Mouse (Mus musculus): ENCODE measurements around the gene Slc44a3. TPM values are rescaled to one million over a fixed set of nuclear protein-coding genes. Genes with fewer than 3 reads are reported as not detected.

Slc44a3 gene
- polyA plus RNA-seq, 1 experiment from 2014 or later, result 1.5 TPM

- peaks cover 36 to 89% of the 10 kb centered on the region in 2 experiments for H3K4me1 ChIP-seq (ENCODE audit: control insufficient read depth in 2 of 2, insufficient read depth in 2 of 2, low read length in 2 of 2)
- no peak overlapping the region for H3K9ac ChIP-seq (ENCODE audit: low read length)
- ATAC-seq (ENCODE audit: insufficient number of reproducible peaks, insufficient read depth, low FRiP score, low read depth), result no peak
- H3K4me3 ChIP-seq (ENCODE audit: control insufficient read depth in 1 of 2, insufficient read depth in 1 of 2, low read depth in 1 of 2, low read length in 2 of 2), result no peak overlapping the region
- WGBS, result 75% methylated on average over 12 of the region's 12 CpGs
- H3K27ac ChIP-seq (replicated peaks in 1 of 2; ENCODE audit: control insufficient read depth in 1 of 2, insufficient read depth in 1 of 2, low read depth in 2 of 2, low read length in 2 of 2), result no peak overlapping the region
- H3K27me3 ChIP-seq (ENCODE audit: control insufficient read depth, insufficient read depth, low read length), result no peaks in the 10 kb centered on the region
- no peak overlapping the region for H3K4me2 ChIP-seq (ENCODE audit: low read length)
- peaks cover 22% of the 10 kb centered on the region; the same call in 1 of the 2 replicates for H3K36me3 ChIP-seq (ENCODE audit: control insufficient read depth, insufficient read depth, low read length)
- no peaks in the 10 kb centered on the region for H3K9me3 ChIP-seq (ENCODE audit: control insufficient read depth, low read length)
These were observed 90.7 kb downstream of the Slc44a3 start for GRCm38 (mm10) chr3:121441504-121441903.

GRCm38 (mm10) chr3:121439623-121440161 lies 92.5 kb downstream of the Slc44a3 start:
- Histone ChIP-seq H3K9me3 (ENCODE audit: control insufficient read depth, low read length) (no peaks in the 10 kb centered on the region), H3K27me3 (ENCODE audit: control insufficient read depth, insufficient read depth, low read length) (no peaks in the 10 kb centered on the region), H3K4me2 (ENCODE audit: low read length) (peak overlapping the region; percentile 46), H3K9ac (ENCODE audit: low read length) (0 out of 2 replicates have a peak overlapping the region, but pooled peaks have one; percentile 6), H3K36me3 (ENCODE audit: control insufficient read depth, insufficient read depth, low read length) (peaks cover 26% of the 10 kb centered on the region; the same call in 1 of the 2 replicates), H3K27ac (replicated peaks in 1 of 2; ENCODE audit: control insufficient read depth in 1 of 2, insufficient read depth in 1 of 2, low read depth in 2 of 2, low read length in 2 of 2) (peak overlapping the region; percentile 57 to 71), H3K4me3 (ENCODE audit: control insufficient read depth in 1 of 2, insufficient read depth in 1 of 2, low read depth in 1 of 2, low read length in 2 of 2) (no peak overlapping the region), H3K4me1 (ENCODE audit: control insufficient read depth in 2 of 2, insufficient read depth in 2 of 2, low read length in 2 of 2) (peaks cover 49 to 91% of the 10 kb centered on the region in 2 experiments)
- 24% methylated on average over 11 of the region's 11 CpGs for WGBS
- ATAC-seq (ENCODE audit: insufficient number of reproducible peaks, insufficient read depth, low FRiP score, low read depth), result peak; percentile 84

- H3K27ac ChIP-seq (replicated peaks in 1 of 2; ENCODE audit: control insufficient read depth in 1 of 2, insufficient read depth in 1 of 2, low read depth in 2 of 2, low read length in 2 of 2), result peak overlapping the region; percentile 3 to 29; a peak in 2 of 4 replicates
- H3K4me1 ChIP-seq (ENCODE audit: control insufficient read depth in 2 of 2, insufficient read depth in 2 of 2, low read length in 2 of 2), result peaks cover 60 to 91% of the 10 kb centered on the region in 2 experiments
- peak overlapping the region; percentile 39; the same call in 1 of the 2 replicates for H3K9ac ChIP-seq (ENCODE audit: low read length)
These were observed 94.2 kb downstream of the Slc44a3 start for GRCm38 (mm10) chr3:121437996-121438395.

GRCm38 (mm10) chr3:121437070-121437469 lies 95.1 kb downstream of the Slc44a3 start:
- no peaks in the 10 kb centered on the region for H3K27me3 ChIP-seq (ENCODE audit: control insufficient read depth, insufficient read depth, low read length)
- H3K9me3 ChIP-seq (ENCODE audit: control insufficient read depth, low read length), result no peaks in the 10 kb centered on the region
- H3K4me3 ChIP-seq (ENCODE audit: control insufficient read depth in 1 of 2, insufficient read depth in 1 of 2, low read depth in 1 of 2, low read length in 2 of 2), result no peak overlapping the region
- peak overlapping the region; percentile 39; the same call in 1 of the 2 replicates for H3K9ac ChIP-seq (ENCODE audit: low read length)
- H3K4me1 ChIP-seq (ENCODE audit: control insufficient read depth in 2 of 2, insufficient read depth in 2 of 2, low read length in 2 of 2), result peaks cover 60 to 95% of the 10 kb centered on the region in 2 experiments
- 39% methylated on average over 7 of the region's 7 CpGs for WGBS
- H3K4me2 ChIP-seq (ENCODE audit: low read length), result no peak overlapping the region
- H3K36me3 ChIP-seq (ENCODE audit: control insufficient read depth, insufficient read depth, low read length), result peaks cover 13% of the 10 kb centered on the region; the same call in 1 of the 2 replicates
- ATAC-seq (ENCODE audit: insufficient number of reproducible peaks, insufficient read depth, low FRiP score, low read depth), result no peak
- no peak overlapping the region; a peak in 1 of 4 replicates for H3K27ac ChIP-seq (replicated peaks in 1 of 2; ENCODE audit: control insufficient read depth in 1 of 2, insufficient read depth in 1 of 2, low read depth in 2 of 2, low read length in 2 of 2)

More at GRCm38 (mm10) chr3:121437996-121438395, 94.2 kb downstream of the Slc44a3 start:
- Histone ChIP-seq H3K4me3 (ENCODE audit: control insufficient read depth in 1 of 2, insufficient read depth in 1 of 2, low read depth in 1 of 2, low read length in 2 of 2) (no peak overlapping the region), H3K9me3 (ENCODE audit: control insufficient read depth, low read length) (no peaks in the 10 kb centered on the region), H3K27me3 (ENCODE audit: control insufficient read depth, insufficient read depth, low read length) (no peaks in the 10 kb centered on the region), H3K36me3 (ENCODE audit: control insufficient read depth, insufficient read depth, low read length) (peaks cover 17% of the 10 kb centered on the region; the same call in 1 of the 2 replicates), H3K4me2 (ENCODE audit: low read length) (no peak overlapping the region)
- ATAC-seq (ENCODE audit: insufficient number of reproducible peaks, insufficient read depth, low FRiP score, low read depth), result no peak
- 37% methylated on average over 7 of the region's 7 CpGs for WGBS

GRCm38 (mm10) chr3:121435296-121435695 lies 96.9 kb downstream of the Slc44a3 start:
- WGBS, result 68% methylated on average over 5 of the region's 5 CpGs
- peaks cover 60 to 90% of the 10 kb centered on the region in 2 experiments for H3K4me1 ChIP-seq (ENCODE audit: control insufficient read depth in 2 of 2, insufficient read depth in 2 of 2, low read length in 2 of 2)
- H3K9me3 ChIP-seq (ENCODE audit: control insufficient read depth, low read length), result no peaks in the 10 kb centered on the region
- H3K9ac ChIP-seq (ENCODE audit: low read length), result no peak overlapping the region
- peak overlapping the region in 1 of 2 experiments; percentile 61; a peak in 1 of 4 replicates for H3K27ac ChIP-seq (replicated peaks in 1 of 2; ENCODE audit: control insufficient read depth in 1 of 2, insufficient read depth in 1 of 2, low read depth in 2 of 2, low read length in 2 of 2)
- no peak overlapping the region; the same call in 1 of the 2 replicates for H3K4me2 ChIP-seq (ENCODE audit: low read length)
- H3K4me3 ChIP-seq (ENCODE audit: control insufficient read depth in 1 of 2, insufficient read depth in 1 of 2, low read depth in 1 of 2, low read length in 2 of 2), result no peak overlapping the region
- peaks cover 7% of the 10 kb centered on the region; the same call in 1 of the 2 replicates for H3K36me3 ChIP-seq (ENCODE audit: control insufficient read depth, insufficient read depth, low read length)
- no peaks in the 10 kb centered on the region for H3K27me3 ChIP-seq (ENCODE audit: control insufficient read depth, insufficient read depth, low read length)
- ATAC-seq (ENCODE audit: insufficient number of reproducible peaks, insufficient read depth, low FRiP score, low read depth), result no peak

- Histone ChIP-seq H3K36me3 (ENCODE audit: control insufficient read depth, insufficient read depth, low read length) (peaks cover 7% of the 10 kb centered on the region; the same call in 1 of the 2 replicates), H3K4me1 (ENCODE audit: control insufficient read depth in 2 of 2, insufficient read depth in 2 of 2, low read length in 2 of 2) (peaks cover 51 to 89% of the 10 kb centered on the region in 2 experiments), H3K27ac (replicated peaks in 1 of 2; ENCODE audit: control insufficient read depth in 1 of 2, insufficient read depth in 1 of 2, low read depth in 2 of 2, low read length in 2 of 2) (peak overlapping the region; percentile 5 to 61; a peak in 3 of 4 replicates), H3K9ac (ENCODE audit: low read length) (peak overlapping the region; percentile 42), H3K4me3 (ENCODE audit: control insufficient read depth in 1 of 2, insufficient read depth in 1 of 2, low read depth in 1 of 2, low read length in 2 of 2) (no peak overlapping the region), H3K27me3 (ENCODE audit: control insufficient read depth, insufficient read depth, low read length) (no peaks in the 10 kb centered on the region), H3K4me2 (ENCODE audit: low read length) (peak overlapping the region; percentile 32), H3K9me3 (ENCODE audit: control insufficient read depth, low read length) (no peaks in the 10 kb centered on the region)
- ATAC-seq (ENCODE audit: insufficient number of reproducible peaks, insufficient read depth, low FRiP score, low read depth), result no peak
- WGBS, result 47% methylated on average over 8 of the region's 8 CpGs
These were observed 98.2 kb downstream of the Slc44a3 start for GRCm38 (mm10) chr3:121433968-121434533.

GRCm38 (mm10) chr3:121433359-121433758 lies 98.8 kb downstream of the Slc44a3 start:
- Histone ChIP-seq H3K27me3 (ENCODE audit: control insufficient read depth, insufficient read depth, low read length) (no peaks in the 10 kb centered on the region), H3K9me3 (ENCODE audit: control insufficient read depth, low read length) (no peaks in the 10 kb centered on the region), H3K4me1 (ENCODE audit: control insufficient read depth in 2 of 2, insufficient read depth in 2 of 2, low read length in 2 of 2) (peaks cover 51 to 89% of the 10 kb centered on the region in 2 experiments), H3K4me3 (ENCODE audit: control insufficient read depth in 1 of 2, insufficient read depth in 1 of 2, low read depth in 1 of 2, low read length in 2 of 2) (no peak overlapping the region), H3K4me2 (ENCODE audit: low read length) (0 out of 2 replicates have a peak overlapping the region, but pooled peaks have one; percentile 32), H3K27ac (replicated peaks in 1 of 2; ENCODE audit: control insufficient read depth in 1 of 2, insufficient read depth in 1 of 2, low read depth in 2 of 2, low read length in 2 of 2) (peak overlapping the region in 1 of 2 experiments; percentile 61; a peak in 2 of 4 replicates), H3K36me3 (ENCODE audit: control insufficient read depth, insufficient read depth, low read length) (peaks cover 7% of the 10 kb centered on the region; the same call in 1 of the 2 replicates), H3K9ac (ENCODE audit: low read length) (peak overlapping the region; percentile 42; the same call in 1 of the 2 replicates)
- no peak for ATAC-seq (ENCODE audit: insufficient number of reproducible peaks, insufficient read depth, low FRiP score, low read depth)
- WGBS, result 66% methylated on average over 6 of the region's 6 CpGs

Data from heart, embryonic 14.5 days (tissue).